Mouse (Mus musculus): Measurements from ENCODE around the gene Taf6l. TPM values are rescaled to one million over a fixed set of nuclear protein-coding genes. Genes with fewer than 3 reads are reported as not detected.
A peak's percentile ranks its signal among the peaks of the same experiment; 100 is the strongest.

Gene Taf6l
- polyA plus RNA-seq, 1 experiment from 2014 or later, result 28.4 TPM

DNA sequence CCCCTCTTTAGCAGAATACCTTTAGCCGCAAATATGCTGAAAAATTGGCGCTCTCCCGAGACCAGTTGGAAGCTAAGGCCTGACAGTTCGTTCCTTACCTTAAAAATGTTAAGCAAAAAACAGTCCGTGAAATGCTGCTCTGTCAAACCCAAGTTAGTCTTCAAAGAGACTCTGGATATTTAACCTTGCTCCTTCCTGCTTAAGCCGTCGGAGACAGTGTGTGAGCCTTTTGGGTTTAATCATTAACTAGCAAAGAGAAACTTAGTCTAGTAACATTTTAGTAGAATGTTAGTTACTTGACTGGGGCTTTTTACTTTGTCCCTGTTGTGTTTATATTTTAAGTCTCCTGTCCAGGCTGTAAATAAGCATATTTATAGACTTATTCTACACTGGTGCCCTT, 34.9 kb upstream of the Taf6l start:
- H3K4me3 ChIP-seq (replicated peaks; ENCODE audit: low read depth, low read length), result peak overlapping the region; percentile 98
- no peaks in the 10 kb centered on the region; the same call in none of the 2 replicates for H3K4me1 ChIP-seq (replicated peaks; ENCODE audit: insufficient read depth, low read length)
- peak overlapping the region; percentile 99 for H3K27ac ChIP-seq
- TF ChIP-seq CTCF (IDR thresholded peaks at IDR 0.05; ENCODE audit: low read depth), result no peak
- H3K9me3 ChIP-seq (replicated peaks; ENCODE audit: low read length), result no peaks in the 10 kb centered on the region
- WGBS, result under 1% methylated on average over 7 of the region's 7 CpGs
- ATAC-seq (replicated peaks; ENCODE audit: low FRiP score, low read depth) (no peak), DNase-seq (ENCODE audit: low spot score) (peak; percentile 67)
- peak overlapping the region; percentile 98 for H3K9ac ChIP-seq (ENCODE audit: low read depth, low read length)
- H3K27me3 ChIP-seq (ENCODE audit: insufficient read depth, low read length), result no peaks in the 10 kb centered on the region
- peaks cover 35% of the 10 kb centered on the region for H3K36me3 ChIP-seq (ENCODE audit: insufficient read depth, low read length)
- peak overlapping the region; percentile 73 for H3K4me2 ChIP-seq (ENCODE audit: low read length)

DNA sequence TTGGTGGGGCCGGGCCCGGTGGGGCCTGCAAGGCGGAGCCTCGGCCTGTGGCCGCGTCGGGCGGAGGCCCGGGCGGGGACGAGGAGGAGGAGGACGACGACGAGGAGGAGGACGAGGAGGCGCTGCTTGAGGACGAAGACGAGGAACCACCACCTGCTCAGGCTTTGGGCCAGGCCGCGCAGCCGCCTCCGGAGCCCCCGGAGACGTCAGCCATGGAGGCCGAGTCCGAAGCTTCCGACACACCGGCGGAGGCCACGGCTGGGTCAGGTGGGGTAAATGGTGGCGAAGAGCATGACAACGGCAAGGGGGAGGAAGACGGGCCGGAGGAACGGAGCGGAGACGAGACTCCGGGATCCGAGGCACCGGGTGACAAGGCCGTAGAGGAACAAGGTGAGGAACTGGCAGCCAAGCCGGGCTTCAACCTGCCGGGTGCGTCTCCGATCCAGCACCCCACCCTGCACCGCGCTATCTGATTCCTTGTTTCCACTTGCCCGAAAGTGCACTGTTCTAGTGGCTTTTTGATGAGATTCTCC, 34.3 kb upstream of the Taf6l start:
- H3K4me3 ChIP-seq (replicated peaks; ENCODE audit: low read depth, low read length), result peak overlapping the region; percentile 98
- H3K27ac ChIP-seq, result peak overlapping the region; percentile 99
- peaks cover 28% of the 10 kb centered on the region for H3K36me3 ChIP-seq (ENCODE audit: insufficient read depth, low read length)
- ATAC-seq (replicated peaks; ENCODE audit: low FRiP score, low read depth) (no peak), DNase-seq (ENCODE audit: low spot score) (peak; percentile 31)
- TF ChIP-seq CTCF (IDR thresholded peaks at IDR 0.05; ENCODE audit: low read depth), result no peak
- H3K27me3 ChIP-seq (ENCODE audit: insufficient read depth, low read length), result no peaks in the 10 kb centered on the region
- no peaks in the 10 kb centered on the region; the same call in none of the 2 replicates for H3K4me1 ChIP-seq (replicated peaks; ENCODE audit: insufficient read depth, low read length)
- under 1% methylated on average over 48 of the region's 48 CpGs for WGBS
- H3K4me2 ChIP-seq (ENCODE audit: low read length), result peak overlapping the region; percentile 73
- H3K9me3 ChIP-seq (replicated peaks; ENCODE audit: low read length), result no peaks in the 10 kb centered on the region
- peak overlapping the region; percentile 98 for H3K9ac ChIP-seq (ENCODE audit: low read depth, low read length)

DNA sequence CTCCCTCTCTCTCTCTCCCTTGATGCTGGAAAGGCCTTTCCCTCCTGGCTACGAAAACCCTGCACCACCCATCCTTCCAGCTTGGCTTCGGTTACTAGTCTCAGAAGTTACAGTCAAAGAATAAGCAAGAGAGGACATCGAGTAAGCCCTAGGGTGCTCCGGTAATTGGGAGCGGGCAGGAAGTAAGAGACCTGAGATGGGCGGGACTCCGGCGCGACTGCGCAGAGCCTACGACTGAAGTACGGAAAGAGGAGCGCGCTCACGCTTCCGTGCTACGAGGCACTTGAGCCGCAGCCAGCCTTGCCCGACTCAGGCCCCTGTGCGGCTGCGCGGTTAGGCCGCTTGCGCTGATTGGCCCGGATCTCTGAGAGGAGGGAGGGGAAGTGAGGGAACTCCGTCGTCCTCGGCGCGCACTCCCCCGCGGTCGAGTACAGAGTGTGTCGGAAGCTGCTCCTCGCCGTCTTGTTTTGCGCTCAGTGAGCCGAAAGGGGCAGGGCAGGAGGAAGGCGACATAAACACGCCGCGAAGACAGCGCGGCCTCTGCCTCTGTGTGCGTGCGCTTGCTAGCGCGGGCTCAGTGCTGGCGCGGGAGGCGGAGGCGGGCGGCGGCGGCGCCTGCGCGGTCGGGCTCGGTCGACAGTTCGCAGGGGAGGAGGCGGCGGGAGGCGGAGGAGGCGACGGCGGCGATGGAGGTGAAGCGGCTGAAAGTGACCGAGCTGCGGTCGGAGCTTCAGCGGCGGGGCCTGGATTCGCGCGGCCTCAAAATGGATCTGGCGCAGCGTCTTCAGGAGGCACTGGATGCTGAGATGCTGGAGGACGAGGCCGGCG, 33.6 kb upstream of the Taf6l start, which contains the start of gene Hnrnpul2:
Hnrnpul2 (plus strand) TSS at position 415 of the 828 bp plus-strand sequence.
- peak within 1 kb of the TSS; percentile 98 for H3K4me3 ChIP-seq (replicated peaks; ENCODE audit: low read depth, low read length)
- H3K4me1 ChIP-seq (replicated peaks; ENCODE audit: insufficient read depth, low read length), result no peaks in the 10 kb centered on the region; the same call in none of the 2 replicates
- H3K4me2 ChIP-seq (ENCODE audit: low read length), result peak within 1 kb of the TSS; percentile 85
- ATAC-seq (replicated peaks; ENCODE audit: low FRiP score, low read depth) (peak; percentile 95), DNase-seq (ENCODE audit: low spot score) (peak; percentile 99)
- H3K36me3 ChIP-seq (ENCODE audit: insufficient read depth, low read length), result peaks cover 25% of the 10 kb centered on the region
- no peaks in the 10 kb centered on the region for H3K27me3 ChIP-seq (ENCODE audit: insufficient read depth, low read length)
- peak within 1 kb of the TSS; percentile 98 for H3K9ac ChIP-seq (ENCODE audit: low read depth, low read length)
- H3K27ac ChIP-seq, result peak within 1 kb of the TSS; percentile 99
- no peak for TF ChIP-seq CTCF (IDR thresholded peaks at IDR 0.05; ENCODE audit: low read depth)
- H3K9me3 ChIP-seq (replicated peaks; ENCODE audit: low read length), result no peaks in the 10 kb centered on the region
- under 1% methylated on average over 82 of the region's 83 CpGs for WGBS

DNA sequence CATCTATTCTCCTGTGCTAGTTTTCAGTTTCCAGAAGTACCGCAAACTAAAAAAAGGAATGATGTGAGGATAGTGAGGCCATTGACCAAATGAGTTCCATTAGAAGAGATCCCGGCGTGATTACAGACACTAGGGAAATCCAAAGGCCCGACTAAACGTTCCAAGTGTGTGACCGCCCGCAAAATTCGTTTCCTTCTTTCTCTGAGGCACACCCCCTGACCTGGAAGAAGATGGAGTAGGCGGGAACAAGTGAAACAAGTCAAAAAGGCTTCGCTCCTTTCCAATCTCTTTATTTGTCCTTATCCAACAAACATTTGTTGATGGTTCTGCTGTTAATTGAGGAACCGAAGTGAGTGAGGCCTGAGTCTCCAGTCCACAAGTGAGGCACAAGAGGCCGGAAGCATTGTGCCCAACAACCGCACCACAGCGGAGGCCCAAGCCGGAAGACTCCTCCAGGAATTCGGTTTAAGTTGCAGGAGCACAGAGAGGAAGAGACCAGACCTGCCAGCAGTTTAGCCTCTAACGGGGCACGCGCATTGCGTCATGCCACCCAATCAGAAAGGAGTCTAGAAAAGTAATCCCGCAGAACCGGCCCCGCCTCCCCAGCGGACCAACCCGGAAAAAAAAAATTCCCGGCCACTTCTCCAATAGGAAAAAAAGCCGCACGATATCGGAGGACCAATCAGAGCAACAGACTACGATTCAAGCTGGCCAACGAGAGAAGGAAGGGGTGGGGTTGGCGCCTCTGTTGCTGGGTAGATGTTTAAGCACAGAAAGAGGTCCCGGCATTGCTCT, 32.8 kb upstream of the Taf6l start, which contains the start of gene Ttc9c:
Ttc9c (minus strand) TSS at position 533 of the 795 bp plus-strand sequence.
- under 1% methylated on average over 33 of the region's 33 CpGs for WGBS
- peak; percentile 90 for ATAC-seq (replicated peaks; ENCODE audit: low FRiP score, low read depth)
- H3K36me3 ChIP-seq (ENCODE audit: insufficient read depth, low read length), result peaks cover 23% of the 10 kb centered on the region
- H3K4me3 ChIP-seq (replicated peaks; ENCODE audit: low read depth, low read length), result peak within 1 kb of the TSS; percentile 98
- no peaks in the 10 kb centered on the region for H3K27me3 ChIP-seq (ENCODE audit: insufficient read depth, low read length)
- peak within 1 kb of the TSS; percentile 85 for H3K4me2 ChIP-seq (ENCODE audit: low read length)
- peak within 1 kb of the TSS; percentile 99 for H3K27ac ChIP-seq
- no peaks in the 10 kb centered on the region; the same call in none of the 2 replicates for H3K4me1 ChIP-seq (replicated peaks; ENCODE audit: insufficient read depth, low read length)
- peak within 1 kb of the TSS; percentile 98 for H3K9ac ChIP-seq (ENCODE audit: low read depth, low read length)
- TF ChIP-seq CTCF (IDR thresholded peaks at IDR 0.05; ENCODE audit: low read depth), result no peak
- DNase-seq (ENCODE audit: low spot score), result peak; percentile 100
- H3K9me3 ChIP-seq (replicated peaks; ENCODE audit: low read length), result no peaks in the 10 kb centered on the region

DNA sequence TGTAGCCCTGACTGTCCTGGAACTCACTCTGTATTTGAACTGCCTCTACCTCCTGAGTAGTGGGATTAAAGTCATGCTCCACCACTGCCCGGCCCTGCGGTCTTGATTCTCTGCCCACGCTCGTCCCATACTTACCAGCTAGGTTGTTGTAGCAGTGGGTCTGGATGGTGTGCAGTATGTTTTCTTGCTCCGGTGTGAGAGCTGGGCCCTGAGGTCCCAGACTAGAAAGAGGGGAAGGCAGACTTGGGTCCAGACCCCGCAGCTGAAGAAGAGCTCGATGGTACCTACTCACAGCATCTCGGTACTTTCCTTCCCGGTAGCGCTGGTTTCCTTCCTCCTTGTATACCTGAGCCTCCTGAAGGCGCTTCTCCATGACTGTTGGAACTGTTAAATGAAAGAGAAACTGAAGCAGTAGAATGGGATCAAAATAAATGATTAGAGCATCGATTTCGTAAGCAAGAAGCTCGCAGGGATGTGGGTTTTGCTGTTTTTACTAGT, 32.1 kb upstream of the Taf6l start:
- WGBS, result 16% methylated on average over 14 of the region's 14 CpGs
- peak overlapping the region; percentile 78 for H3K9ac ChIP-seq (ENCODE audit: low read depth, low read length)
- no peaks in the 10 kb centered on the region; the same call in none of the 2 replicates for H3K4me1 ChIP-seq (replicated peaks; ENCODE audit: insufficient read depth, low read length)
- peak overlapping the region; percentile 99 for H3K27ac ChIP-seq
- H3K36me3 ChIP-seq (ENCODE audit: insufficient read depth, low read length), result peaks cover 20% of the 10 kb centered on the region
- no peak for TF ChIP-seq CTCF (IDR thresholded peaks at IDR 0.05; ENCODE audit: low read depth)
- peak overlapping the region; percentile 85 for H3K4me2 ChIP-seq (ENCODE audit: low read length)
- DNase-seq (ENCODE audit: low spot score), result no peak
- no peaks in the 10 kb centered on the region for H3K27me3 ChIP-seq (ENCODE audit: insufficient read depth, low read length)
- ATAC-seq (replicated peaks; ENCODE audit: low FRiP score, low read depth), result no peak
- H3K9me3 ChIP-seq (replicated peaks; ENCODE audit: low read length), result no peaks in the 10 kb centered on the region
- H3K4me3 ChIP-seq (replicated peaks; ENCODE audit: low read depth, low read length), result peak overlapping the region; percentile 98
